Mouse (Mus musculus) limb, embryonic 13.5 days (tissue): ENCODE measurements around the gene D17H6S53E. TPM values are rescaled to one million over a fixed set of nuclear protein-coding genes. Genes with fewer than 3 reads are reported as not detected.
A peak's percentile ranks its signal among the peaks of the same experiment; 100 is the strongest.

Experiments used
- ATAC-seq: fragments of 200-750 bp; cut with Nextera tagmentation; 2 replicates; pipeline ENCODE4 v1.8.0; 2017; ENCODE audit warnings: low read depth, moderate number of reproducible peaks, moderate TSS enrichment; ENCODE audit not compliant: low FRiP score
- H3K27ac ChIP-seq: fragments of 300-500 bp; sonication (generic); 2 replicates; pipeline ENCODE4 v1.5.1; 2015; ENCODE audit warnings: inconsistent platforms, mild to moderate bottlenecking, moderate library complexity
- H3K27me3 ChIP-seq: fragments of 300-500 bp; sonication (generic); 2 replicates; pipeline ENCODE4 v1.6.1; 2015; ENCODE audit warnings: mild to moderate bottlenecking, inconsistent platforms
- H3K36me3 ChIP-seq: fragments of 300-500 bp; sonication (generic); 2 replicates; pipeline ENCODE4 v1.6.1; 2015; ENCODE audit warnings: inconsistent platforms, mild to moderate bottlenecking, moderate library complexity
- H3K4me1 ChIP-seq: fragments of 300-500 bp; sonication (generic); 2 replicates; pipeline ENCODE4 v1.6.1; 2015; ENCODE audit warnings: inconsistent platforms
- H3K4me2 ChIP-seq: fragments of 300-500 bp; sonication (generic); replicated peaks from 2 replicates; pipeline ENCODE4 v1.6.1; 2015; ENCODE audit warnings: inconsistent platforms, mild to moderate bottlenecking, moderate library complexity
- H3K4me3 ChIP-seq: fragments of 300-500 bp; sonication (generic); 2 replicates; pipeline ENCODE4 v1.5.1; 2015; ENCODE audit warnings: moderate library complexity, mild to moderate bottlenecking, inconsistent platforms
- H3K9ac ChIP-seq: fragments of 300-500 bp; sonication (generic); 2 replicates; pipeline ENCODE4 v1.6.1; 2015; ENCODE audit warnings: mild to moderate bottlenecking, inconsistent platforms
- H3K9me3 ChIP-seq: fragments of 300-500 bp; sonication (generic); 2 replicates; pipeline ENCODE4 v1.6.1; 2016; ENCODE audit warnings: inconsistent platforms
- WGBS: fragments of 180-500 bp; shearing (Covaris S2); methylation state at CpG from one replicate; pipeline ENCODE4 v1.1.7; 2015; 5-methylcytosine and 5-hydroxymethylcytosine counted together
- polyA plus RNA-seq: library from polyadenylated mRNA; unstranded; fragments of >200 nt; fragmentation: Nextera tagmentation; extraction: Ambion mirVana; gene quantifications from 2 replicates; pipeline ENCODE4 v1.2.1, GENCODE M21; 2015

D17H6S53E gene
- polyA plus RNA-seq, 1 experiment from 2014 or later, result 13.4 TPM

DNA sequence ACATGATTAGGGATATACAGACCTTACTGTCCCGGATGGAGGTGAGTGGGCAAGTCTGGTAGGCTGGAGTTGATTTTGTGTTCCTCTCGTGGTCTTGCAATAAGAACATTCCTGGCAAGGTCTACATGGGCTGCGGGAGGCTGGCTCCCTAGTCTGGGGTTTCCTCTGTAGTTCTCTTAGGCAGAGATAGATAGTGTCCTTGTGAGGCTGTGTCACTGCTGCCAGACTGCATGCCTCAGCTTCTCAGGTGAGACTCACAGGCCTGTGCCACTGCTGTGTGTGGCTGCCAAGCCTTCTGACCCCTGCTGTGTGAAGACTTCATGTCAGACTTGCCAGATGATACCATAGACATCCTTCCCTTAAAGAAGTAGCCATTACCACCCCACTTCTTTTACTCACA lies 13.1 kb downstream of the D17H6S53E start:
- Histone ChIP-seq H3K36me3 (peaks cover 62% of the 10 kb centered on the region), H3K4me1 (peaks cover 18% of the 10 kb centered on the region), H3K4me3 (no peak overlapping the region), H3K27ac (no peak overlapping the region), H3K27me3 (no peaks in the 10 kb centered on the region), H3K9me3 (peaks cover 6% of the 10 kb centered on the region; the same call in 1 of the 2 replicates), H3K4me2 (no peak overlapping the region), H3K9ac (peak overlapping the region; percentile 13; the same call in 1 of the 2 replicates)
- no peak for ATAC-seq
- WGBS, result 91% methylated on average over 3 of the region's 3 CpGs

DNA sequence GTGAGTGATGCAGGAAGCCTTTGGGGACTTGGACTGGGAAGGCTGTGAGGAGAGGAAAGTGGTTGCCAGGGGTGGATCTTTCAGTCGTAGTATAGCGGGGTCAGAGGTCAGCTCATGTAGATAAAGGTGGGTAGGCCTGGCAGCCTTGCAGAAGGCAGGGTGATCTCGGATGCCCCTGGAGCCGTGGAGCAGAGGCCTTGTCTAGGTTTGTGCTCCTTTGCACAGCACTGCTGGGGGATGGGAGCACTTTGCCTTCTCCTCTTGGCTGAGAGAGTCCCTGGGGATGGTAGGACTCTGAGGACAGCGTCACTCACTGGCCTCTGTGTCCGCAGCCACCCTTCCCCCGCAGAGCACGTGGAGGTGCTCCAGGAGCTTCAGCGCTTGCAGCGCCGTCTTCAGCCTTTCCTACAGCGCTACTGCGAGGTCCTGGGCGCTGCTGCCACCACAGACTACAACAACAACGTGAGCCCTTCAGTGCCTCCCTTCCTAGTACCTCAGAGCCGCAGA lies 14.4 kb downstream of the D17H6S53E start:
- no peak overlapping the region for H3K4me2 ChIP-seq
- peaks cover 18% of the 10 kb centered on the region for H3K4me1 ChIP-seq
- H3K36me3 ChIP-seq, result peaks cover 74% of the 10 kb centered on the region
- H3K9ac ChIP-seq, result no peak overlapping the region
- H3K4me3 ChIP-seq, result no peak overlapping the region
- H3K27me3 ChIP-seq, result no peaks in the 10 kb centered on the region
- ATAC-seq, result no peak
- WGBS, result 85% methylated on average over 16 of the region's 16 CpGs
- no peak overlapping the region for H3K27ac ChIP-seq
- H3K9me3 ChIP-seq, result peaks cover 6% of the 10 kb centered on the region; the same call in 1 of the 2 replicates

DNA sequence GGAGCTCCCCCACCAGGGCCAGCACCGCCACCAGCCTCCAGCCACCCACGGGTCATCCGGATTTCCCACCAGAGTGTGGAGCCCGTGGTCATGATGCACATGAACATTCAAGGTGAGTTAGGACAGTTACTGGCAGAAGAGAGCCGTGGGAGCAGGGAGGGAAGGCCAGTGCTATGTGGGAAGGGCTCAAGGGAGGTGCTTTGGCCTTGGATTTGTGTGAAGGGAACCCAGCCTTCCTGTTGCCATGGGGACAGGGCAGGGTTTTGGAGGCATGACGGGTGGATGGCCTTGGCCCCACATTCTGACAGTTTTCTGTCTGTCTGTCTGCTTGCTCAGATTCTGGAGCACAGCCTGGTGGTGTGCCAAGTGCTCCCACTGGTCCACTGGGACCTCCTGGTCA lies 15.8 kb downstream of the D17H6S53E start:
- Histone ChIP-seq H3K4me1 (peaks cover 9% of the 10 kb centered on the region), H3K9ac (no peak overlapping the region), H3K27ac (no peak overlapping the region), H3K4me2 (no peak overlapping the region), H3K36me3 (peaks cover 89% of the 10 kb centered on the region), H3K9me3 (peaks cover 6% of the 10 kb centered on the region; the same call in 1 of the 2 replicates), H3K4me3 (no peak overlapping the region), H3K27me3 (no peaks in the 10 kb centered on the region)
- ATAC-seq, result no peak
- 90% methylated on average over 6 of the region's 6 CpGs for WGBS

DNA sequence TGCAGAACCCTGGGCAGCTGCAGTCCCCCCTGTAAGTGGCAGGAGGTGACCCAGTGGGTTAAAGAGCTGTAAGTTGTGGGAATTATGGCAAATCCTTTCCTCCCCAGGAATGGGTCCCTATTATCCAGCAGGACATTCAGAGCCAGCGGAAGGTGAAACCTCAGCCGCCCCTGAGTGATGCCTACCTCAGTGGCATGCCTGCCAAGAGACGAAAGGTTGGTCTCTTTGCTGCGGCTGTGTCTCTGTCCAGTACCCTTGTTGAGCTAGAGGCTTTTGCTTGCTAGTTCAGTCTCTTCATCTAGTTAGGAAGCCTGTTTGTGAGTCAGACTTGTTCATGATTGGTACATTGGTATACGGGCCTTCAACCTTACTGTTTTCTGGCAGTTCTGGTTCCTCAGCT lies 20.0 kb downstream of the D17H6S53E start:
- Histone ChIP-seq H3K27ac (no peak overlapping the region), H3K4me3 (no peak overlapping the region), H3K9me3 (peaks cover 6% of the 10 kb centered on the region; the same call in 1 of the 2 replicates), H3K9ac (no peak overlapping the region), H3K27me3 (no peaks in the 10 kb centered on the region), H3K36me3 (peaks cover 93% of the 10 kb centered on the region), H3K4me2 (no peak overlapping the region), H3K4me1 (no peaks in the 10 kb centered on the region)
- ATAC-seq, result no peak
- 86% methylated on average over 5 of the region's 5 CpGs for WGBS

GRCm38 (mm10) chr17:35147348-35147747 lies 21.2 kb downstream of the D17H6S53E start:
- H3K4me1 ChIP-seq, result no peaks in the 10 kb centered on the region
- H3K4me3 ChIP-seq, result no peak overlapping the region
- no peak overlapping the region for H3K27ac ChIP-seq
- H3K27me3 ChIP-seq, result no peaks in the 10 kb centered on the region
- peaks cover 6% of the 10 kb centered on the region; the same call in 1 of the 2 replicates for H3K9me3 ChIP-seq
- 21% methylated on average over 3 of the region's 3 CpGs for WGBS
- peaks cover 93% of the 10 kb centered on the region for H3K36me3 ChIP-seq
- no peak overlapping the region for H3K9ac ChIP-seq
- no peak for ATAC-seq
- no peak overlapping the region for H3K4me2 ChIP-seq

GRCm38 (mm10) chr17:35147922-35148639 lies 21.9 kb downstream of the D17H6S53E start:
- no peak overlapping the region for H3K4me3 ChIP-seq
- no peak overlapping the region for H3K27ac ChIP-seq
- H3K36me3 ChIP-seq, result peaks cover 93% of the 10 kb centered on the region
- H3K9me3 ChIP-seq, result peaks cover 5% of the 10 kb centered on the region; the same call in 1 of the 2 replicates
- H3K4me2 ChIP-seq, result no peak overlapping the region
- ATAC-seq, result no peak
- H3K9ac ChIP-seq, result no peak overlapping the region
- no peaks in the 10 kb centered on the region for H3K4me1 ChIP-seq
- no peaks in the 10 kb centered on the region for H3K27me3 ChIP-seq
- 67% methylated on average over 5 of the region's 5 CpGs for WGBS

- peaks cover 93% of the 10 kb centered on the region for H3K36me3 ChIP-seq
- no peak overlapping the region for H3K4me2 ChIP-seq
- H3K27me3 ChIP-seq, result no peaks in the 10 kb centered on the region
- peaks cover 8% of the 10 kb centered on the region; the same call in 1 of the 2 replicates for H3K4me1 ChIP-seq
- H3K27ac ChIP-seq, result no peak overlapping the region
- no peaks in the 10 kb centered on the region for H3K9me3 ChIP-seq
- no peak overlapping the region for H3K4me3 ChIP-seq
- H3K9ac ChIP-seq, result no peak overlapping the region
- WGBS, result 94% methylated on average over 4 of the region's 4 CpGs
- no peak for ATAC-seq
Measured at GRCm38 (mm10) chr17:35152121-35152520, 25.9 kb downstream of the D17H6S53E start.

- H3K27me3 ChIP-seq, result no peaks in the 10 kb centered on the region
- no peak overlapping the region for H3K4me3 ChIP-seq
- no peak overlapping the region for H3K27ac ChIP-seq
- no peak for ATAC-seq
- H3K4me2 ChIP-seq, result no peak overlapping the region
- peaks cover 8% of the 10 kb centered on the region; the same call in 1 of the 2 replicates for H3K4me1 ChIP-seq
- H3K36me3 ChIP-seq, result peaks cover 98% of the 10 kb centered on the region
- no peaks in the 10 kb centered on the region for H3K9me3 ChIP-seq
- 97% methylated on average over 9 of the region's 9 CpGs for WGBS
- H3K9ac ChIP-seq, result no peak overlapping the region
Measured at GRCm38 (mm10) chr17:35153077-35153476, 26.9 kb downstream of the D17H6S53E start.

DNA sequence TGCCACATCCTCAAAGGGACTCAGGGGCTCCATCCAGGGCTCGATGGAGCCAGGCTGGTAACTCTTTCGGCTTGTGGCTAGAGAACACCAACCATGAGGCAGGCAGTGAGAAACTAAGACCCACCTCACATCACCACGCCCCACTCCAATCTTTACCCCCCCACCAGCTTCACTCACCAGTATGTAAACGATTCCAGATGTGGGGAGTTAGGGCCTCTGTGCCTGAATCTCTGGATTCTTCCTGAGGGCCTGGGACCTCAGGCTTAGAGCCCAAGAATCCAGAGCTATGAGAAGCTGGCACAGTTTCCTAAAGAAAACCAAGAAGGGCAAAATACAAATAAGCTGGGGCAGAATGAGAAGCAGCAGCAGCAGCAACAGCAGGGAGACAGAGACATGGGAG lies 27.8 kb downstream of the D17H6S53E start:
- H3K9me3 ChIP-seq, result no peaks in the 10 kb centered on the region
- no peak overlapping the region for H3K4me2 ChIP-seq
- 56% methylated on average over 4 of the region's 4 CpGs for WGBS
- H3K9ac ChIP-seq, result peak overlapping the region; percentile 19; the same call in 1 of the 2 replicates
- H3K4me1 ChIP-seq, result peaks cover 8% of the 10 kb centered on the region; the same call in 1 of the 2 replicates
- H3K27me3 ChIP-seq, result no peaks in the 10 kb centered on the region
- H3K36me3 ChIP-seq, result peaks cover 98% of the 10 kb centered on the region
- no peak for ATAC-seq
- peak overlapping the region; percentile 44; the same call in 1 of the 2 replicates for H3K27ac ChIP-seq
- H3K4me3 ChIP-seq, result no peak overlapping the region

GRCm38 (mm10) chr17:35154616-35155015 lies 28.4 kb downstream of the D17H6S53E start:
- Histone ChIP-seq H3K9ac (peak overlapping the region; percentile 19; the same call in 1 of the 2 replicates), H3K9me3 (no peaks in the 10 kb centered on the region), H3K4me1 (peaks cover 8% of the 10 kb centered on the region; the same call in 1 of the 2 replicates), H3K27me3 (no peaks in the 10 kb centered on the region), H3K36me3 (peaks cover 98% of the 10 kb centered on the region), H3K4me2 (no peak overlapping the region), H3K4me3 (no peak overlapping the region), H3K27ac (peak overlapping the region; percentile 44; the same call in 1 of the 2 replicates)
- 83% methylated on average over 7 of the region's 7 CpGs for WGBS
- ATAC-seq, result no peak

DNA sequence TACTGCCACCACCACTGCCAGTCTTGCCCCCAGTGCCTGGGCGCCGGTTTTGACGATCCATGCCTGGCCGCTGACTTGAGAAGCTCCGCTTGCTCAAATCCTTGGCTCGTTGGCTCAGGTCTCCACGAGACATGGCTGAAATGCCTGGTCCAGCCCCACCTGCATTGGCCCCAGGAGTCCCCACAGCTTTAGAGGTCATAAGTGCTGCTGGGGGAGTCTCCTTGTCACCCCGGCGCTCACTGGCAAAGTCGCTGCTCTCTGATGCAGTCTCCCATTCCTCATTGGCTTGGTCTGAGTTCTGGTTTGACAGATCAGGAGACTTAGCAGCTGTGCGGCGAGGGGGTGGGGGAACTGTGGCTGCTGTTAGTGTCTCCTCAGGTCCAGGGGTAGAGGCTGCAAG lies 29.3 kb downstream of the D17H6S53E start:
- peak overlapping the region; percentile 31 for H3K9ac ChIP-seq
- H3K9me3 ChIP-seq, result no peaks in the 10 kb centered on the region
- H3K27ac ChIP-seq, result no peak overlapping the region
- peaks cover 8% of the 10 kb centered on the region; the same call in 1 of the 2 replicates for H3K4me1 ChIP-seq
- no peak overlapping the region for H3K4me2 ChIP-seq
- peaks cover 98% of the 10 kb centered on the region for H3K36me3 ChIP-seq
- no peaks in the 10 kb centered on the region for H3K27me3 ChIP-seq
- H3K4me3 ChIP-seq, result no peak overlapping the region
- WGBS, result 89% methylated on average over 12 of the region's 12 CpGs
- no peak for ATAC-seq

DNA sequence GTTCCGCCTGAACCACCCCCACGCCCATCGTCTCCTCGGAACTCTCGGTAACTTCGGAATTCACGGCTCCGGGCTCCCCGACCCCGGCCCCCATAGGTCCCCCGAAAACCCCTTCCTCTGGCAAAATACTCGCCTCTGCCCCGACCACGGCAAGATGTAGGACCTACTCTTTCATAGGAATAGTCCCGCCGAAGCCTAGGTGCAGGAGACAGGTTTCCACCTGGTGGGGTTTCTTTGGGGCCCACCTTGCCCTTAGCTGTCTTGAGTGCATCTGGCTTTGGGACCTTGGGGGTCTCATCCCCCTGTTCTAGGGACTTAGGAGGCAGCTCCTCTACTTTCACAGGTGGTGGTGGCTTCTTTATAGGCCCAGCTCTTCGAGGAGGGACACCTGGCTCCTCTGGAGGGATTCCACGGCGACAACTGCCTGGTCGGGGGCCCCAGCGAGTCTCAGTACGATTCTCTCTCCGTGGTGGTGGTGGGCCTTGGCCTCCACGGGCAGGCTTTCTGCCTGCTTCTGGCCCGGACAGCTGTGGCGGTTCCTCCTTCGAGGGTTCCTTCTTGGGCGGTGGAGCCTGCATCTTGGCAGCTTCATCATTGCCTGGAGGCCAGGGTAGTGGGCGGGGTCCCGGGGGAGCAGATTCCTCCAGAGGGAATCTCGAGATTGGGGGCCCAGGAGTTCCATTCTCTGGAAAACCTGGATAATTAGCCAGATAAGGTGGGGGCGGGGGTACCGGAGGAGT lies 30.5 kb downstream of the D17H6S53E start:
- Histone ChIP-seq H3K36me3 (peaks cover 100% of the 10 kb centered on the region), H3K27me3 (no peaks in the 10 kb centered on the region), H3K27ac (no peak overlapping the region), H3K9me3 (no peaks in the 10 kb centered on the region), H3K4me2 (no peak overlapping the region), H3K4me1 (peaks cover 14% of the 10 kb centered on the region; the same call in 1 of the 2 replicates), H3K4me3 (no peak overlapping the region), H3K9ac (0 out of 2 replicates have a peak overlapping the region, but pooled peaks have one; percentile 13)
- ATAC-seq, result no peak
- 90% methylated on average over 33 of the region's 33 CpGs for WGBS
